Mouse (Mus musculus) bone marrow, adult 2 months (tissue): Measurements from ENCODE around the gene Rnh1. TPM values are rescaled to one million over a fixed set of nuclear protein-coding genes. Genes with fewer than 3 reads are reported as not detected.

Source experiments
- H3K27ac ChIP-seq: fragments of 200-500 bp; 2 replicates; pipeline ENCODE4 v1.5.1; 2012; ENCODE audit warnings: low read depth, mild to moderate bottlenecking, control low read depth, inconsistent platforms, low read length; ENCODE audit not compliant: control insufficient read depth, poor library complexity, insufficient read depth
- H3K4me1 ChIP-seq: fragments of 200-500 bp; 2 replicates; pipeline ENCODE4 v1.6.1; 2011; ENCODE audit warnings: low read length; ENCODE audit not compliant: control insufficient read depth, insufficient read depth
- H3K4me3 ChIP-seq: fragments of 200-500 bp; replicated peaks from 2 replicates; pipeline ENCODE3; 2011; ENCODE audit warnings: mild to moderate bottlenecking, low read depth, low read length, control low read depth; ENCODE audit not compliant: control insufficient read depth
- CTCF ChIP-seq: fragments of 200-500 bp; IDR thresholded peaks from 2 replicates; pipeline ENCODE4 v1.5.1; 2011; ENCODE audit warnings: low read length, control low read depth; ENCODE audit not compliant: control insufficient read depth, insufficient read depth
- POLR2A ChIP-seq: fragments of 200-500 bp; IDR thresholded peaks from 2 replicates; pipeline ENCODE4 v1.6.1; 2011; ENCODE audit warnings: low read depth, mild to moderate bottlenecking, control low read depth, low read length, borderline replicate concordance; ENCODE audit not compliant: control insufficient read depth
- WGBS: fragments of 180-500 bp; shearing (Covaris S2); methylation state at CpG from one replicate; pipeline ENCODE4 v1.1.7; 2018; 5-methylcytosine and 5-hydroxymethylcytosine counted together
- polyA plus RNA-seq: library from polyadenylated mRNA; stranded (reverse); fragments of >200 nt; gene quantifications from 2 replicates; pipeline ENCODE4 v1.2.4, GENCODE M21; 2011; ENCODE audit warnings: low replicate concordance; ENCODE audit not compliant: missing spikeins, insufficient read depth, insufficient read length

The Rnh1 gene
- polyA plus RNA-seq, 1 experiment: 27.6 TPM

DNA sequence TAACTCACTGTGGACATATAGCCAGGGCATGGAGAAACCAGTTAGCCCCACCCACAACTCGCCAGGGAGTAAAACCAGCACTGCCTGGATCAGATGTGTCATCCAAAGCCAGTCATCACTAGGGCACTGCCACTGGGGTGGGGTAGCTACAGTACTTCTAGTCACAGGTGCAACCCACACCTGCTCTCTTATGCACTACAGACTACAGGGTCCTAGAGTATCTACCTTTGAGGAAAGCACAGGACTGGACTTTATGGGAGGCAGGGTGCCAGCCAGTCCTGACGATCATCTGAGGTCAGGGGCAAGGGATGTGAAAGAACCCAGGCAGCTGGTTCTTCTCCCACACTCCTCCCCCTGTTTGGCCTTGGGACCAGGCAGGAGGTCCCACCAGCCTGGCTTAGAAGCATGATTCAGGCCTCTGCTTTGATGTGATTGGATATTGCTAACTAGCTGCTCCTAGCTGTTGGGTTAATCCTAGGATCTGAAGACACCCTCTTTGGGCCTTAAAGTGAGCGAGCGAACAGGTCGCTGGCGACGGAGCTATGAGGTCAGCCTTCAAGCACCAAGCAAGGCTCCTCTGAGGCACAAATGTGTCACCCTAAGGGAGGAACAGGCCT, 4.6 kb downstream of the Rnh1 start:
- Histone ChIP-seq H3K4me3 (peak overlapping the region; percentile 66), H3K4me1 (peaks cover 4% of the 10 kb centered on the region; the same call in 1 of the 2 replicates), H3K27ac (peak overlapping the region; percentile 64)
- no peak for TF ChIP-seq POLR2A
- TF ChIP-seq CTCF: no peak
- WGBS: 5% methylated on average over 7 of the region's 7 CpGs

DNA sequence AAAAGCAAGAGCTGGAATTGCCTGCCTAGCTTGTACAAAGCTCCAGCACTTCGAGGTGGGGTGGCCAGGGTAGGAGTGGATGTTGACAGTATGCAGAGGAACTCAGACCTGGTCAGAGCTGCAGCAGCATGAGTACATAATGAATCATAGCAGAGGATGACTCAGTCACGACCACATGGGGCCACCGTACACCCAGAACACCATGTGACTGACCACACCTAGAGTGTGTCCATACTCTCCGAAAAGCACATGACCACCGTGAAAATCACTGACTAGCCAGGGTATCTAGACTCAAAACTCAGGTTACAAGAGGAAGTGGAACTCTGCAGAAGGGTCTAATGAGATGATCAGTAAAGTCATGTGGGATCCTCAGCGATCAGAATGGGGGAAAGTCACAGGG, 7.8 kb downstream of the Rnh1 start:
- 70% methylated on average over 6 of the region's 6 CpGs for WGBS
- Histone ChIP-seq H3K27ac (no peak overlapping the region), H3K4me1 (peaks cover 3% of the 10 kb centered on the region; the same call in 1 of the 2 replicates), H3K4me3 (no peak overlapping the region)
- TF ChIP-seq POLR2A (no peak), CTCF (no peak)

DNA sequence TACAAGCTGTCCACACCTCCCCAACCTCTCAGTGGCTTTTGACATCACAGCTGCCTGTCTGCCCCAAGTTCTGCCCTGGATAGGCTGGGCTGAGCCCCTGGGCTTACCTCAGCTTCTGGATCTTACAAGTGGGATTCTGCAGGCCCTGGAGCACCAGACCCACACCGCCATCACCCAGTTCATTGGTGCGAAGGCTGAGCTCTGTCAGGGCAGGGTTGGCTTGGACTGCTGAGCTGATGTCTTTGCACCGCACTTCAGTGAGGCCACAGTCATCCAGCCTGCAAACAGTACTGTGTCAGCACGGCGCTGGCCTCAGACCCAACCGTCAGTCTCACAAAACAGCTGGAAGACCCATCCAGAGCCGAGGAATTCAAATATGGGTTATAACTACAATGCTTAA, 8.3 kb downstream of the Rnh1 start:
- no peak overlapping the region for H3K4me3 ChIP-seq
- peaks cover 3% of the 10 kb centered on the region; the same call in 1 of the 2 replicates for H3K4me1 ChIP-seq
- H3K27ac ChIP-seq: no peak overlapping the region
- TF ChIP-seq CTCF (no peak), POLR2A (no peak)
- WGBS: 95% methylated on average over 7 of the region's 7 CpGs

DNA sequence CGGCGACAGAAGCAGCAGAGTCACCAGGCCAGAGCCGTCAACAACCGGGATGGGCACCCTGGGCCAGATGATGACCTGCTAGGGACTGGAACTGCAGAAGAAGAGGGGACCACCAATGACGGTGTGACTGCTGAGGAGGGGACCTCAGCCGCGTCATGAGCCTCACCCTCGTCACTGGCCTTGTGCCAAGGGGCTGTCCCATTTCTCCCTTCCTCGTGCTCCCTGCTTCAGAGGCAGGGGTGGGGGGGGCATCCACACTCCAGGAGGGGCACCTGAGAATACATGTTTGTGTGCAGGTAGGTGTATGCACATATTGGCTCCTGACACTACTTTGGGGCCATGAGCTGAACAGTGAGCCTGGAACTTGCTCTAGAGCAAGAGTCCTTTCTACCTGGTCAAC, 17.3 kb downstream of the Rnh1 start:
- TF ChIP-seq CTCF (no peak), POLR2A (no peak)
- H3K27ac ChIP-seq: no peak overlapping the region
- H3K4me3 ChIP-seq: no peak overlapping the region
- no peaks in the 10 kb centered on the region for H3K4me1 ChIP-seq
- WGBS: 86% methylated on average over 9 of the region's 9 CpGs

DNA sequence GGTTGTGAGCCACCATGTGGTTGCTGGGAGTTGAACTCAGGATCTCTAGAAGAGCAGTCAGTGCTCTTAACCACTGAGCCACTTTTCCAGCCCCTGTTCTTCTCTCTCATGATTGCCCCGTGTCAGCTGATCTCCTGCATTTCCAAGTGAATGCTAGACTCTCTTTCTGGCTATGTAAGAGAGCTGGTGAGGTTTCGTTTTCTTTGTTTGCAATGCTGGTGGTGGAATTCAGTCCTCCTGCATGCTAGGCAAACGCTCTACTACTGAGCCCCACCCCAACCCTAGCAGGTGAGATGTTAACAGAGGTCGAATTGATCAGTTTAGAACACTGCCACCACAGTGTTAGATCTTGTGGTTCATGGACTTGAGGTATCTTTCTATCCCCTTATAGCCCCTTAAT, 24.0 kb downstream of the Rnh1 start:
- Histone ChIP-seq H3K27ac (no peak overlapping the region), H3K4me1 (no peaks in the 10 kb centered on the region; the same call in 1 of the 2 replicates), H3K4me3 (no peak overlapping the region)
- TF ChIP-seq CTCF (no peak), POLR2A (no peak)
- WGBS: 84% methylated on average over 4 of the region's 4 CpGs

DNA sequence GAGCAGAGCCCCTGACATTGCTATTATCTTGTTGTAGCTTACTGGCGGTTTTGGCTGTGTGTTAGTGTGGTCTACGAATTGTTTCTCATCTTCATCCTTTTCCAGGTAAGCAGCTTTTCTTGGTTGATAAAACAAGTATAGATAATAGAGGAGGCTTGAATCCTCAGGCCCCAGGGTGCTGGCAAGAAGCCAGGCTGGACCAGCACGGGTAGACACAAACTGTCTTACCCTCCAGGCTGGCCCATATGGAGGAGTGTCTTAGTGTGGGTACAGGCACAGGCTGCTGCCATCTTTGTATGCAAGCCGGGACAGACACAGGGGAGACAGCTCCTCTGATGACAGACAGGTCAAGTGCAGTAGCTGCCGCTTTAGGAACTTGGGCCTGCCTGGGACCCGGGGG, 25.6 kb downstream of the Rnh1 start:
- TF ChIP-seq CTCF (no peak), POLR2A (no peak)
- Histone ChIP-seq H3K4me1 (no peaks in the 10 kb centered on the region; the same call in 1 of the 2 replicates), H3K4me3 (no peak overlapping the region), H3K27ac (no peak overlapping the region)
- whole genome bisulfite sequencing: 72% methylated on average over 6 of the region's 6 CpGs

DNA sequence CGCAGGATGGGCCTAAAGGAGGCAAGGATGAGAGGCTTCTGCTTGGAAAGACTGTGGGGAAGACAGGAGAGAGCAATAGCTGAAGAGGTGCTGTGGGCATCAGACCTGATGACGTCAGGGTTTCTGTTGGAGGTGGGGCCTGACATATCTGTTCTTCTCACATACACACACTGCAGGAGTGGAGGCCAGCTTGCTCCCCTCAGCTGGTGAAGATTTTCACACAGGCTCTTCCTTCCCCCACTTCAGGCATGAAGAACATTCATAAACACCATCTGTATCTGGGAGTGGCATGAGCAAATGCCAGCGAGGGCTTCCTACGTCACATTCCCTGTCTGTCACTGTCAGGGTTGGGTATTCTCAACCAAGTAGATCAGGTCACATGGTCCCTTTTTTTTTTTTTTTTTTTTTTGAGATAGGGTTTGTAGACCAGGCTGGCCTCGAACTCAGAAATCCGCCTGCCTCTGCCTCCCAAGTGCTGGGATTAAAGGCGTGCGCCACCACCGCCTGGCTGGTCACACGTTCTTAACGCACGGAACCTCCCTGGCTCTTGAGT, 26.5 kb downstream of the Rnh1 start:
- TF ChIP-seq CTCF (no peak), POLR2A (no peak)
- WGBS: 83% methylated on average over 12 of the region's 12 CpGs
- Histone ChIP-seq H3K27ac (0 out of 2 replicates have a peak overlapping the region, but pooled peaks have one; percentile 2), H3K4me3 (no peak overlapping the region), H3K4me1 (no peaks in the 10 kb centered on the region; the same call in 1 of the 2 replicates)

DNA sequence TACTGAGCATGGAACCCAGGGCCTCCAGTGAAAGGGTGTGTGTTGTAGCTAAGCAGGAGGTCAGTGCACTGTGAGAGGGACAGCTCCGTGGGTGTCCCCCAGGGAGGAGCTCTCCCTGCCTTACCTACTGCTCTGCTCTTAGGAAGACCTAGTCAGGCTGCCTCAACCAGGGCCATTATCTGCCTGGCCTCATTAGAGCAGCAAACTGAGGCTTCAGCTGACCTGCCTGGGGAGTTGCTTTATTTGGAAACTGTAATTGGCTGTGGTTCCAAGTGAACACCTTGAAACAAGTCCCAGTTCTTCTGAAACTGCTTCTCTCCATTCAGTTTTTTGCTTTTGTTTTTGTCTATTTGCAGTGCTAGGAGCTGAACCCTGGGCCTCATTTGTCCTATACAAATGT, 27.3 kb downstream of the Rnh1 start:
- no peak overlapping the region; the same call in 1 of the 2 replicates for H3K27ac ChIP-seq
- no peak overlapping the region for H3K4me3 ChIP-seq
- 71% methylated on average over 1 of the region's 1 CpGs for WGBS
- H3K4me1 ChIP-seq: no peaks in the 10 kb centered on the region; the same call in 1 of the 2 replicates
- TF ChIP-seq POLR2A: no peak
- TF ChIP-seq CTCF: no peak

DNA sequence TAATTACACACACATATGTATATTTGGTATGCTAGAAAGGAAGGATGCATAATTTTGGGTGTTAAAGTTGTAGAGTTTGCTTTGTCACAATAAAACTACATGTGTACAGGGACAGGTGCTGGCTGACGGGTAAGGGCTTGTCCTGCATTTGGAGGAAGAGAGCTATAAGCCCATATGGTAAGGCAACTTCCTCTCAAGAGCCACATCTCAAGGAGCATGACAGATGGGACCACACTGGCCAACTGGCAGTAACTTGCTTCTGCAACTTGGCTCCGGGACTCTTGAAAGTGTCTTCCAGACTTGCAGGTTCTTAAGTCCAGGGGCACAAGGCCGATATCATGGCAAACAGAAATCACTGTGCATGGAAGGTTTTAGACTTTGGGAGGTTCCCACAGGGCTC, 28.0 kb downstream of the Rnh1 start:
- H3K4me3 ChIP-seq: no peak overlapping the region
- H3K27ac ChIP-seq: no peak overlapping the region
- TF ChIP-seq CTCF (no peak), POLR2A (no peak)
- H3K4me1 ChIP-seq: no peaks in the 10 kb centered on the region; the same call in 1 of the 2 replicates
- 33% methylated on average over 3 of the region's 3 CpGs for WGBS
